Mouse (Mus musculus) midbrain, embryonic 11.5 days (tissue): Measurements from ENCODE around the gene Gm28048. TPM values are rescaled to one million over a fixed set of nuclear protein-coding genes. Genes with fewer than 3 reads are reported as not detected.

ENCODE experiments used
- ATAC-seq: fragments of 200-750 bp; cut with Nextera tagmentation; 2 replicates; pipeline ENCODE4 v1.8.0; 2017; ENCODE audit warnings: moderate TSS enrichment, moderate library complexity; ENCODE audit not compliant: low FRiP score
- DNase-seq: peaks from one replicate; pipeline ENCODE4 v3.0.0; 2015; ENCODE audit warnings: low spot score; ENCODE audit errors: missing footprints
- H3K27ac ChIP-seq: fragments of 300-500 bp; sonication (generic); 2 replicates; pipeline ENCODE4 v1.5.1; 2014; ENCODE audit warnings: low read depth, low read length
- H3K27me3 ChIP-seq: fragments of 300-500 bp; sonication (generic); 2 replicates; pipeline ENCODE4 v1.6.1; 2014; ENCODE audit warnings: mild to moderate bottlenecking, low read length, moderate library complexity, mixed read lengths; ENCODE audit not compliant: control insufficient read depth, insufficient read depth
- H3K36me3 ChIP-seq: fragments of 300-500 bp; sonication (generic); 2 replicates; pipeline ENCODE4 v1.6.1; 2014; ENCODE audit warnings: mild to moderate bottlenecking, low read length, moderate library complexity, mixed read lengths; ENCODE audit not compliant: control insufficient read depth, insufficient read depth
- H3K4me1 ChIP-seq: fragments of 300-500 bp; sonication (generic); 2 replicates; pipeline ENCODE4 v1.6.1; 2014; ENCODE audit warnings: low read length; ENCODE audit not compliant: control insufficient read depth, insufficient read depth
- H3K4me2 ChIP-seq: fragments of 300-500 bp; sonication (generic); 2 replicates; pipeline ENCODE4 v1.6.1; 2014; ENCODE audit warnings: mild to moderate bottlenecking, moderate library complexity
- H3K4me3 ChIP-seq: fragments of 300-500 bp; sonication (generic); 2 replicates; pipeline ENCODE4 v1.5.1; 2014; ENCODE audit warnings: low read depth, low read length
- H3K9ac ChIP-seq: fragments of 300-500 bp; sonication (generic); 2 replicates; pipeline ENCODE4 v1.6.1; 2014; ENCODE audit warnings: low read length
- H3K9me3 ChIP-seq: fragments of 300-500 bp; sonication (generic); 2 replicates; pipeline ENCODE4 v1.6.1; 2016; ENCODE audit warnings: low read length; ENCODE audit not compliant: control insufficient read depth
- WGBS: fragments of 180-500 bp; shearing (Covaris S2); extraction: QIAGEN DNeasy Blood & Tissue Kit; methylation state at CpG from one replicate; pipeline ENCODE4 v1.1.7; 2014; 5-methylcytosine and 5-hydroxymethylcytosine counted together
- polyA plus RNA-seq: library from polyadenylated mRNA; unstranded; fragments of >200 nt; fragmentation: Nextera tagmentation; extraction: Ambion mirVana; gene quantifications from 2 replicates; pipeline ENCODE4 v1.2.1, GENCODE M21; 2014

Gene Gm28048
- polyA plus RNA-seq, 1 experiment from 2014 or later = 5.6 TPM

- Histone ChIP-seq H3K4me2 (no peak overlapping the region), H3K9ac (no peak overlapping the region), H3K4me3 (no peak overlapping the region), H3K9me3 (no peaks in the 10 kb centered on the region), H3K27me3 (no peaks in the 10 kb centered on the region), H3K4me1 (no peaks in the 10 kb centered on the region; the same call in 1 of the 2 replicates), H3K36me3 (no peaks in the 10 kb centered on the region), H3K27ac (no peak overlapping the region)
- ATAC-seq (no peak), DNase-seq (peak; percentile 60)
- WGBS = 100% methylated on average over 1 of the region's 1 CpGs
These were observed 156.3 kb downstream of the Gm28048 start for GRCm38 (mm10) chr11:22825548-22825947.

DNA sequence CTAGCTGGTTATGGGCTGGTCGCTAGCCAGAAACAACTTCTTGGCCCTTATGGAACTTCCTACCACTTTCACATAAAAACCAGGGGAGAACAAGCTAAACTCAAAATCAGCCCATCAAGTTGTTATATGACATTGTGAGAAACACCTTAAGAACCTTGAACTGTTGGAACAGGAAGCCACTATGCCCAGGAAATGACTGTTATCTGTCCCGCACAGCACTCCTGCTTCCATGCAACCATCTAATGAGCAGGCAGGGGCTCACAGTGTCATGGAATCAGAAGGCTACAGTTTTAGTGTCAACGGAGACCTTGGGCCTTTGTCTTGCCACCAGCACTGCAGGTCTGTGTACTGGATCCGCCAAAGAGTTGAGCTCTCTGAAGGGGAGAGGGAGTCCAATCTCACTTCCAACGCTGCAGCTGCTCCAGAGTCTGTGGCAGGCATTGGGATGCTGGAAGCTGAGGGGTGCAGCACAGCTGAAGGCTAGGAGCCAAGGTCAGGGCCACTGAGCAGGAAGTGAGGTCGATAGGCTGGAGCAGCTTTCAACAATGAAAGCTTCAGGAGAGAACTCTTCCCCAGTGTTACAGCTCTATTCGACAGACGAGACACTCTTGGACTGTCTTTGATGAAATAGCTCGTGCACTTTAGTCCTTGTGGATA is 157.7 kb downstream of the Gm28048 start:
- ATAC-seq = no peak
- Histone ChIP-seq H3K9me3 (no peaks in the 10 kb centered on the region), H3K36me3 (no peaks in the 10 kb centered on the region), H3K4me3 (no peak overlapping the region), H3K27me3 (no peaks in the 10 kb centered on the region), H3K9ac (no peak overlapping the region), H3K27ac (no peak overlapping the region), H3K4me1 (no peaks in the 10 kb centered on the region), H3K4me2 (no peak overlapping the region)
- peak; percentile 49 for DNase-seq
- WGBS = 86% methylated on average over 9 of the region's 9 CpGs

GRCm38 (mm10) chr11:22821243-22821642 is 160.6 kb downstream of the Gm28048 start:
- Histone ChIP-seq H3K27ac (no peak overlapping the region), H3K9me3 (no peaks in the 10 kb centered on the region), H3K36me3 (no peaks in the 10 kb centered on the region), H3K4me1 (no peaks in the 10 kb centered on the region), H3K4me2 (no peak overlapping the region), H3K4me3 (no peak overlapping the region), H3K27me3 (no peaks in the 10 kb centered on the region), H3K9ac (no peak overlapping the region)
- WGBS = 83% methylated on average over 3 of the region's 3 CpGs
- ATAC-seq = no peak
- no peak for DNase-seq

GRCm38 (mm10) chr11:22818371-22818770 is 163.5 kb downstream of the Gm28048 start:
- H3K9ac ChIP-seq = no peak overlapping the region
- WGBS = 80% methylated on average over 5 of the region's 5 CpGs
- no peak overlapping the region for H3K4me2 ChIP-seq
- DNase-seq (no peak), ATAC-seq (no peak)
- H3K4me1 ChIP-seq = no peaks in the 10 kb centered on the region
- no peak overlapping the region for H3K4me3 ChIP-seq
- no peak overlapping the region for H3K27ac ChIP-seq
- no peaks in the 10 kb centered on the region for H3K36me3 ChIP-seq
- no peaks in the 10 kb centered on the region for H3K9me3 ChIP-seq
- no peaks in the 10 kb centered on the region for H3K27me3 ChIP-seq

DNA sequence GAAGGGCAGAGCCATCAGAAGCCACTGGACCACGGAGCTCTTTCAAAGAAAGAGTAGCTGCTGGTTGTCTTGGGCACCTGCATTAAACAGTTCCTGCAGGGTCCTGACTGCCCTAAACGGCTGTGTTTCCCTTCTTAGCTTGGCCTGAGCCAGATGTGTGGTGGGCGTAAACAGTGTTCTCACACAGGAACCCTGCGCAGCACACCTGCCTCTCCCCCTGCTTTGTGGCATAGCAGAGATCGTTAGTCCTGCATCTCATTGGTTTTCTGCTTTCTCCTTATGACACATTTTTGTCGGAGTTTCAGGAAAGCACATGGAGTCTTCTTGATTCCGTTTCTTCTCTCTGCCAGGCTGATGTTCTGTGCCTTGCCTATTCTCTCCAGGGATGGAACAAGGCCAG is 166.0 kb downstream of the Gm28048 start:
- Histone ChIP-seq H3K9ac (no peak overlapping the region), H3K9me3 (no peaks in the 10 kb centered on the region), H3K27me3 (no peaks in the 10 kb centered on the region), H3K4me3 (no peak overlapping the region), H3K4me1 (no peaks in the 10 kb centered on the region), H3K36me3 (no peaks in the 10 kb centered on the region), H3K4me2 (no peak overlapping the region), H3K27ac (no peak overlapping the region)
- ATAC-seq = no peak
- WGBS = 79% methylated on average over 7 of the region's 7 CpGs
- DNase-seq = peak; percentile 80

GRCm38 (mm10) chr11:22815143-22815542 is 166.7 kb downstream of the Gm28048 start:
- no peak overlapping the region for H3K27ac ChIP-seq
- H3K4me3 ChIP-seq = no peak overlapping the region
- H3K36me3 ChIP-seq = no peaks in the 10 kb centered on the region
- H3K27me3 ChIP-seq = no peaks in the 10 kb centered on the region
- H3K9me3 ChIP-seq = no peaks in the 10 kb centered on the region
- ATAC-seq (no peak), DNase-seq (no peak)
- no peak overlapping the region for H3K4me2 ChIP-seq
- no peaks in the 10 kb centered on the region for H3K4me1 ChIP-seq
- no peak overlapping the region for H3K9ac ChIP-seq

DNA sequence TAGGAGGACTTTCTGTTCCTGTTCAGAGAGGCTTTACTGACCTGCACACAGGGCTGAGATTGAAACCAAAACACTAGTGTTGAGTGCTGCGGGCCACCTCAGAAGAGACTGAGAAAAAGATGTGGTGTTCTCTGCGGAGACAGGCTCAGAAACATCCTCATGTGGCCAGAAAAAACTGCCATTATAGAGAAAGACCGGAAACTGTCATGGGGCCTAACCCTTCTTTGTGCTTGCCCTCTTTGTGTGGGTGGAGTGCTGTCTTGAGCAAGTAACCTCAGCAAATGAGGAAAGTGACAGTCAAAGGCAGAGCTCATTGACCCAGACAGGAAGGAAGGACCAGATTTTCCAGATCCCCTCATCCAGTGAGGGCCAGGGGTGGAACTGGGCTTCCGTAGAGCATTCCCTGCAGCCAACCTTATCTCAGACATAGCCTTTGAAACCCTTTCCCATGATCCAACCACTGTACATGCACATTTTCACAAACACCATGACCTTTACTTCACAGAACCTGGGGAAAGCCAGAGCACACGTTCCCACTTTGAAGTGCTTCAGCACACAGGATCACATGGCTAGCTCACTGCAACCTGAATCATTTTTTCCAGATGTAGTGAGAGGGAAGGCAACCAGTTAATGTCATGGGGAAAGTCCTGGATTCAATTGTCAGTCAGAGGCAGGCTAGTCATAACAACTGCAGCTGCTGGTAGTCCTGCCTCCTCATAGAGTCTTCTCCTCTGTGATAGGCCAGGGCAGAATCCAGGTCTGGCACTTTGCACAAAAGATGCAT is 167.8 kb downstream of the Gm28048 start:
- DNase-seq = peak; percentile 74
- no peaks in the 10 kb centered on the region for H3K4me1 ChIP-seq
- no peaks in the 10 kb centered on the region for H3K36me3 ChIP-seq
- no peak overlapping the region for H3K27ac ChIP-seq
- no peak overlapping the region for H3K4me3 ChIP-seq
- ATAC-seq = no peak
- H3K27me3 ChIP-seq = no peaks in the 10 kb centered on the region
- no peak overlapping the region for H3K9ac ChIP-seq
- no peak overlapping the region for H3K4me2 ChIP-seq
- H3K9me3 ChIP-seq = no peaks in the 10 kb centered on the region
- 87% methylated on average over 5 of the region's 5 CpGs for WGBS

- ATAC-seq = no peak
- Histone ChIP-seq H3K4me1 (no peaks in the 10 kb centered on the region), H3K4me2 (no peak overlapping the region), H3K4me3 (no peak overlapping the region), H3K27ac (no peak overlapping the region), H3K27me3 (no peaks in the 10 kb centered on the region), H3K36me3 (no peaks in the 10 kb centered on the region), H3K9ac (no peak overlapping the region), H3K9me3 (no peaks in the 10 kb centered on the region)
- DNase-seq = no peak
- 81% methylated on average over 3 of the region's 3 CpGs for WGBS
These were observed 168.5 kb downstream of the Gm28048 start for GRCm38 (mm10) chr11:22813427-22813826.

DNA sequence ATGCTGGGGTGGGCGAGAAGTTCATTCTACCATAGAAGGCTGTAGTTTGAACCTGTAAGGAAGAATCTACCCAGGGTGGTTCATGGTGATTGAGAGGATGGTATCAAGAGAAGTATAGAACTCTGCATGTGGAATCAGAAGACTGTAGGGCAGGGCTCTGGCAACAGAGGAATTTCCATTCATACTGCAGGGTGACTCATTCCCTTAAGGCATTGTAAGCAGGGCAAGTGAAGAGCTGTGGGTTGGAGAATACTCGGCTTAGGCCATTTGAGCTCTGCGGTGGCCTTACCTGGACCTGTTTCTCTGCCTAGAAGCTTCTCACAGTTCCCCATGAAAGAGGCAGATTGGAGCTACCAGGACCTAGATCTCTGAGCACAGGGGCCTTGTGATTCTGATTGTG is 170.5 kb downstream of the Gm28048 start:
- Histone ChIP-seq H3K4me1 (no peaks in the 10 kb centered on the region), H3K9ac (no peak overlapping the region), H3K27me3 (no peaks in the 10 kb centered on the region), H3K9me3 (no peaks in the 10 kb centered on the region), H3K4me3 (no peak overlapping the region), H3K27ac (no peak overlapping the region), H3K36me3 (no peaks in the 10 kb centered on the region), H3K4me2 (no peak overlapping the region)
- ATAC-seq = no peak
- peak; percentile 53 for DNase-seq
- 87% methylated on average over 3 of the region's 3 CpGs for WGBS
